Mouse (Mus musculus) adrenal gland, postnatal 10 days (tissue): Measurements from ENCODE around the gene Nuak2. TPM values are rescaled to one million over a fixed set of nuclear protein-coding genes. Genes with fewer than 3 reads are reported as not detected.

Experiments used
- DNase-seq: peaks from one replicate; pipeline ENCODE4 v3.0.0; 2021; ENCODE audit warnings: mixed read lengths
- total RNA-seq, 2 experiments: library from RNA; stranded (reverse); gene quantifications; 2 replicates each; pipeline ENCODE4 v1.2.3; 2021

Gene Nuak2
- total RNA-seq, 2 experiments from 2014 or later, result 3.4 to 3.9 TPM

DNA sequence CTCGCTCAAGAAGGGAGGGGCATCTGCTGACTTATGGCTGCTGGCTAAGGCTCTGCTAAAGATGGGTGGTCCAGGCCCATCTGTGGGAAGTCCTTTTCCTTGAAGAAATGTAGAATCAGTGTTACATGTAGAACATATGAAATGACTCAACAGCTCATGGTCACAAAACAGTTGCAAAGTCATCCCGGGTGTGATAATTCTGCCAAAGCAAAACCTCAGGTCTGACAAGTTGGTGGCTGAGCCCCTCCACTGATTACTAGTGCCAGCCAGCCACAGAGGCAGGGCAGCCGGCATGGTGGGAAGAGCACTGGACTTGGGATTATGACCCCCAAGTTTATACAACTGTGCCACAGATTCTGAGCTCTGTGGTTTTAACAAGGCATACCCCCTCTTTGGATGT lies 61.9 kb downstream of the Nuak2 start:
- peak; percentile 2 for DNase-seq

DNA sequence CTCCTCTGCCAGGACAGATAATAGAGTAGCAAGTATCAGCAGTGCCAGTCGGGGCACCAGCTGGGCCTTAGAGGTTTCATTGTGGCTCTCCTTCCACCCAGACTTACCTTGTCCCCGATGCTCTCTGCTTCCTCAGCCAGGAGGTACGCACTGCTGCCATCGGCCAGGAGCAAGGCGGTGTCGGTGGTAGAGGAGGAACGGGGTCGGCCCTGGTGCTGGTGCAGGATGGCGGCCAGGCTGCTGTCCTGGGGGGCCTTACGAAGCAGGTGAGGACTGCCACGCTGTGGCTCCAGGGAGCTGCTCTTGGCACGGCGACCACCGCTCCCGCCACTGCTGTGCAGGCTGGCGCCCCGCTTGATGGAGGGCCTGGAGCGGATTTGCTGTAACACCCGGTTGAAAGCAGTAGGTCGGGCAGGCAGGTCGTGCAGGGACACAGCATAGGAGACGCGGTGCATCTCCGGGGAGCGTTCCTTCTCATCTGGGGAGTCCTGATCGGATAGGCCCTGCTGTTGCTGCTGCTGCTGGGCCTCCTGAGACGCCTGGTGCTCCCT lies 64.7 kb downstream of the Nuak2 start:
- DNase-seq, result no peak

DNA sequence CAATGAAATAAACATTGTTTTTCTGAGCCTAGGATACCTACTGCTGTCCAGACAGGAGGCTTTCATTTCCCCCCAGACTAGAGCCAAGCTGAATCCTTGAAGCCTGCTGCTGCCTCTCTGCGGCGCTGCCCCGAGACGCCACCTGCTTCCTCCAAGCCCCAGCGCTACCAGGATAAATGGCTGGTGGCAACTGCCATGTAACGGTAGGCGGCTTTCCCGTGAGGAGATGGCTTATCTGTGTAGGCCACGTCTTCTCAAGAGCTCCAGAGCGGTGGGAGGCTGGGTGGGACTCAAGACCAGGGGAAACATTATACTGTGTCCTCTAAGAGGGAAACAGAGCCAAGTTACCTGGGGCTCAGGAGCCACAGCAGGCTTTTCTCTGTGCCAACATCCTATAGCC lies 66.0 kb downstream of the Nuak2 start:
- no peak for DNase-seq

Other genes starting within 250 kb of the Nuak2 start
- 1 to 10 TPM; 4.1 to 5.4 TPM for gene Mfsd4a, start 248.1 kb upstream of the Nuak2 start, total RNA-seq
- 10 to 100 TPM; 14.6 TPM for gene Cdk18, start 176.4 kb upstream of the Nuak2 start, total RNA-seq
- gene Lemd1, start 124.7 kb upstream of the Nuak2 start, total RNA-seq, result under 1 TPM; 0.27 to 0.36 TPM
- gene AC124108.1, start 124.7 kb upstream of the Nuak2 start, total RNA-seq, result under 1 TPM in 1 of 2 experiments, not detected in 1; 0.15 TPM
- not detected for gene Gm10188, start 86.4 kb upstream of the Nuak2 start, total RNA-seq
- 10 to 100 TPM; 56.5 to 69.6 TPM for gene Klhdc8a, start 17.5 kb upstream of the Nuak2 start, total RNA-seq
- 10 to 100 TPM; 15.2 to 30.9 TPM for gene Tmcc2, start 75.2 kb downstream of the Nuak2 start, total RNA-seq
- 10 to 100 TPM; 18.6 to 25.2 TPM for gene Dstyk, start 101.4 kb downstream of the Nuak2 start, total RNA-seq
- gene Rbbp5, start 161.2 kb downstream of the Nuak2 start, total RNA-seq, result 10 to 100 TPM; 27.7 to 36.3 TPM
- 1 to 10 TPM; 2.6 to 3.8 TPM for gene Tmem81, start 190.1 kb downstream of the Nuak2 start, total RNA-seq
- under 1 TPM; 0.42 to 0.58 TPM for gene Cntn2, start 227.1 kb downstream of the Nuak2 start, total RNA-seq